Mouse (Mus musculus) regulatory T cell (primary cell): ENCODE results near the gene Iqcf3.

Experiments
- in situ Hi-C: fragments of 300-600 bp; cut with MboI, MseI; formaldehyde crosslinking; loops from one replicate; pipeline ENCODE4 v1.15.1; 2025; ENCODE audit warnings: high pct_unique_total_duplicates

The Iqcf3 gene

GRCm38 (mm10) chr9:106454071-106454761, 107.2 kb downstream of the Iqcf3 start:
- in situ Hi-C loops: no loop called here

DNA sequence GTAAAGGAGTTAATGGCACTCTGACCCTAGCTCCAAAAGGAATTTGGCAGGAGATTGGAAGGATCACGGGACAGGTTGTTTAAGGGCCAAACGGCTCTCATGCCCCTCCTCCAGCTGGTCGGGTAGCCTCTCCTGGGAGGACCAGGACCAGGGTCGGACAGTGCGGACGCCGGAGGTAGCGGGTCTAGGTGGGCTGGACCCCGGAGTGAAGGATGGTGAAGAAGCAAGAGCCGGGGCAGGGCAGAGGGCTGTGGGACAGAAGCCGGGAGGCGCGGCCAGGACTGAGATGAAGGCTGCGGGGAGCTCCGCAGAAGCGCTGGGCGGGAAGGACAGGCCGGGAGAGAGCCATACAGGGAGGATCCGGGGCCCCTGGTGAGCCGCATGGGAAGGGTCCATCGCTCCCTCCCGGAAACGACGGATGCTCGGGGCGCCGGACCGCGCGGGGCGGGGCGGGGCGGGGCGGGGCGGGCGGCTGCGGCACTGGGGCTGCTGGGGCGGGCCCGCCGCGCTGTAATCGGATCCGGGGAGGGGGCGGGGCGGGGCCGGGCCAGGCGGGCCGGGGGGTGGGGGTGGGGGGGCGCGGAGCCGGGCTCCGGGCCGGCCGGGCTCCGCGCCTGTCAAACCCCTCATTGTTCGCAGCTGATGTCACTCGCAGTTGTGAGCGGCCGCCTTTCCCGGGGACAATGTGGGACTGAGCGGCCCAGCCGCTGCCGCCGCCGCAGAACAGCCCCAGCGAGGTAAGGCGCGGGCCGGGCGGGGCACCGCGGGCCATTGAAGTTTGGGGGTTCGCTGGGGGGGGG, 108.0 kb downstream of the Iqcf3 start, which contains the start of gene Pcbp4:
Gene Pcbp4, plus strand, starts transcription at position 21 of the 800 bp plus-strand sequence.
- in situ Hi-C loops: no loop called here
